ENCODE assay signal across 7 mouse cellular contexts in the genomic region with DNA sequence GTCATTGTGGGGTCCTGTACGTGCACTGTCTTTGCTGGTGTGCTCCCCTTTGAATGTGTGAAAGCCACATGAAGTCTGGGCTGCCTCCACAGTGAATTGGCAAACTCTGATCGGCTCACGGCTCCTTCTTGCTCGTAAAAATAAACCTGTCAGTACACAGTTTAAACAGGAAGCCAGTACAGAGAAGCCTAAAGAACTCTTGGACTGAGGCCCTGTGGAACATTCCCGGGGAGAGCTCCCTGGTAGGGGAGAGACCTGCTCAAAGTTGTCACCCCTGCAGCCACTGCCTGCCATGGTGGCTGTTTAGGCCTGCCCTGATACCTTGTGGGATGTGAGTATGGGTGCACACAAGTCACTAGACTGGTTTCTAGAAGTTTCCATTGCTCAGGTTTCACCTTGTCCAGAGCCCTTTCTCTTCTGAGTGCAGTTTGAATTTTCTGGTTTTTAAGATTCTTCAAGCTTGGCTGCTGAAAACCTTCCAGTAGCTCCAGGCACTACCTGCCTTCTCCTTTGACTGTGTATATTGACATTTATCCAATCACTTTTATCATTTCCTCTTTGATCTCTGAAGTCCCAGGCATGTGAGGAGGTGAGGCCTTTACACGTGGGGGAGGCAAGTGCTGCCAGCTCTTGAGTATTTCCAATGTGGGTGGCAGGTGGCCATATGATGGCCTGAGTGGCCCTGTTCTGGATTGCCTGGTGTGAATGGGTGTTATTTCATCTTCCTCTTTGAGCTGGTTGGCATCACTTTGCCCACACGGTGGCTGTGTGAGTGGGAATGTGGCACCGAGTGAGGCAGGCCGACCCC. TPM values are rescaled to one million over a fixed set of nuclear protein-coding genes. Genes with fewer than 3 reads are reported as not detected.
DNase-seq lines count a peak whose midpoint lies in the region; ATAC-seq and TF ChIP-seq lines count a peak whose summit lies in the region.

No protein-coding gene starts in this region.

- TF ChIP-seq CTCF in thymus, adult 2 months (IDR thresholded peaks at IDR 0.05; ENCODE audit: borderline replicate concordance, control insufficient read depth, extremely low read depth, insufficient read depth, low read length, poor library complexity), result no peak
- no peak for TF ChIP-seq CTCF in kidney, postnatal 0 days (IDR thresholded peaks at IDR 0.05; ENCODE audit: low read depth)

- H3K4me2 ChIP-seq in kidney, postnatal 0 days (ENCODE audit: low read length), result 0 out of 2 replicates have a peak overlapping the region, but pooled peaks have one; percentile 7

- TF ChIP-seq POLR2A in thymus, adult 2 months (IDR thresholded peaks at IDR 0.05; ENCODE audit: control insufficient read depth, extremely low read depth, insufficient read depth, low read length, poor library complexity), result no peak

- no peak for DNase-seq in thymus, adult 2 months
- no peak for DNase-seq in thymus, postnatal 4 days
- DNase-seq in heart, adult 9 months (ENCODE audit: low spot score in 2 of 2), result peak; percentile 47 to 56
- peak; percentile 81 for DNase-seq in kidney, postnatal 0 days (ENCODE audit: low spot score)
- peak; percentile 57 for DNase-seq in telencephalon, adult 2 months (ENCODE audit: low read depth, low spot score)
- no peak for DNase-seq in gastrocnemius, adult 8-10 months (ENCODE audit: low spot score in 2 of 2)
- no peak for DNase-seq in spleen, postnatal 4 days (ENCODE audit: low spot score in 2 of 2)

- H3K4me3 ChIP-seq in thymus, adult 2 months (ENCODE audit: control insufficient read depth, insufficient read depth, low read length), result no peak overlapping the region
- H3K4me3 ChIP-seq in kidney, postnatal 0 days (replicated peaks; ENCODE audit: low read depth, low read length), result no peak overlapping the region

- H3K9ac ChIP-seq in kidney, postnatal 0 days (ENCODE audit: low read depth, low read length), result peak overlapping the region; percentile 51; the same call in 1 of the 2 replicates

- H3K27me3 ChIP-seq in thymus, adult 2 months (ENCODE audit: control insufficient read depth, insufficient read depth, low read length), result no peaks in the 10 kb centered on the region
- H3K27me3 ChIP-seq in kidney, postnatal 0 days (ENCODE audit: insufficient read depth, low read length), result no peaks in the 10 kb centered on the region

- peak overlapping the region; percentile 38; the same call in 1 of the 2 replicates for H3K27ac ChIP-seq in thymus, adult 2 months (ENCODE audit: control insufficient read depth, insufficient read depth, low read length)
- H3K27ac ChIP-seq in kidney, postnatal 0 days, result peak overlapping the region; percentile 70

- H3K9me3 ChIP-seq in kidney, postnatal 0 days (replicated peaks; ENCODE audit: low read length), result no peaks in the 10 kb centered on the region

- 43% methylated on average over 9 of the region's 9 CpGs for WGBS in thymus, adult 2 months
- WGBS in kidney, postnatal 0 days, result 39% methylated on average over 9 of the region's 9 CpGs

- peaks cover 45% of the 10 kb centered on the region for H3K4me1 ChIP-seq in thymus, adult 2 months (replicated peaks; ENCODE audit: control insufficient read depth, insufficient read depth, low read length)
- peaks cover 37% of the 10 kb centered on the region; the same call in 1 of the 2 replicates for H3K4me1 ChIP-seq in kidney, postnatal 0 days (replicated peaks; ENCODE audit: insufficient read depth, low read length)

- H3K36me3 ChIP-seq in thymus, adult 2 months (ENCODE audit: control insufficient read depth, insufficient read depth, low read length), result no peaks in the 10 kb centered on the region
- no peaks in the 10 kb centered on the region; the same call in 1 of the 2 replicates for H3K36me3 ChIP-seq in kidney, postnatal 0 days (ENCODE audit: insufficient read depth, low read length)

- no peak for ATAC-seq in kidney, postnatal 0 days (replicated peaks; ENCODE audit: low FRiP score, low read depth)

RNA-seq across cellular contexts. Expression of a gene that starts 8.4 kb away (rescaled TPM):
- polyA plus RNA-seq in thymus, adult 2 months (2012; rRNA removed), result 89.1 and 89.5 TPM in 2 replicates
- 29.6 and 32.0 TPM in 2 replicates for polyA plus RNA-seq in kidney, postnatal 0 days (2015; fragmentation: Nextera tagmentation; extraction: Ambion mirVana)
- 10 to 100 TPM; 16.9 to 23.0 (median 19.1) TPM for total RNA-seq in gastrocnemius, adult 8-10 months (2022)

RNA-seq across cellular contexts. Expression of a gene that starts 24.6 kb away (rescaled TPM):
- polyA plus RNA-seq in thymus, adult 2 months (2012; rRNA removed), result 44.3 and 45.7 TPM in 2 replicates
- 11.7 and 14.4 TPM in 2 replicates for polyA plus RNA-seq in kidney, postnatal 0 days (2015; fragmentation: Nextera tagmentation; extraction: Ambion mirVana)
- total RNA-seq in gastrocnemius, adult 8-10 months (2022), result 1 to 10 TPM; 1.9 to 3.3 (median 2.5) TPM

Comparison
In these comparisons a context has a peak if more than half of its experiments do, and no peak if none do; other contexts are left out.
1. DNase-seq: peak in heart, adult 9 months (2 of 2), kidney, postnatal 0 days (single experiment) and telencephalon, adult 2 months (single experiment); none in thymus, adult 2 months (single experiment), thymus, postnatal 4 days (single experiment), gastrocnemius, adult 8-10 months (0 of 2) and spleen, postnatal 4 days (0 of 2).